Mouse (Mus musculus) liver, adult (tissue): Measurements from ENCODE around the gene Scgb3a1.

ENCODE experiments used
- GATA4 ChIP-seq: IDR thresholded peaks from 2 replicates; pipeline ENCODE4 v1.6.1; 2014; ENCODE audit warnings: mild to moderate bottlenecking, low read length; ENCODE audit not compliant: insufficient replicate concordance

Scgb3a1 gene

DNA sequence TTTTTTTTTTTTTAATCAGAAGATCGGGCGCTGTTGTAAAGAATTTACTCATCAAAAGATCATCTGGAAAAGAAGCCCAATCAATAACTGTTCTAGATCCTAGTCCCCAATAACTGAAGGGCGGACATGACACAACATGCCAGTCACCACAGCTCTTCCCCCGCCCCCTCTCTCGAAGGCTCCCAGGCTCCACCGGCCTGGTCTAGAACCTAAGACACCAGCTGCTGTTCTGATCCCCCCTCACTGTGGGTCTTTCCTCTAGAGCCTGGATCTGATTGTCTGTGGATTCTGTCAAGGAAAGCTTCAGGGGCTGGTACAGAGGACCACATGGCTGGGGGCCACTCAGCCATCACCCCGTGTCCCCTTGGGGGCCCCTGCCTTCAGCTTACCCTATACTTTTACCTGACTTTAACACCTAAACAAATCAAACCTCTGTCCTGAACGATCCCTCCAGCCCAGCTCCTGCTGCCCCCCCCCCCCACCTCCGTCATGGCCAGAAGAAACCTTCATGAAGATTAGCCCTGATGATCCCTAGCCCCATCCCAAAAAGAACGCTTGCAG, 11.6 kb upstream of the Scgb3a1 start:
- TF ChIP-seq GATA4 = no peak

DNA sequence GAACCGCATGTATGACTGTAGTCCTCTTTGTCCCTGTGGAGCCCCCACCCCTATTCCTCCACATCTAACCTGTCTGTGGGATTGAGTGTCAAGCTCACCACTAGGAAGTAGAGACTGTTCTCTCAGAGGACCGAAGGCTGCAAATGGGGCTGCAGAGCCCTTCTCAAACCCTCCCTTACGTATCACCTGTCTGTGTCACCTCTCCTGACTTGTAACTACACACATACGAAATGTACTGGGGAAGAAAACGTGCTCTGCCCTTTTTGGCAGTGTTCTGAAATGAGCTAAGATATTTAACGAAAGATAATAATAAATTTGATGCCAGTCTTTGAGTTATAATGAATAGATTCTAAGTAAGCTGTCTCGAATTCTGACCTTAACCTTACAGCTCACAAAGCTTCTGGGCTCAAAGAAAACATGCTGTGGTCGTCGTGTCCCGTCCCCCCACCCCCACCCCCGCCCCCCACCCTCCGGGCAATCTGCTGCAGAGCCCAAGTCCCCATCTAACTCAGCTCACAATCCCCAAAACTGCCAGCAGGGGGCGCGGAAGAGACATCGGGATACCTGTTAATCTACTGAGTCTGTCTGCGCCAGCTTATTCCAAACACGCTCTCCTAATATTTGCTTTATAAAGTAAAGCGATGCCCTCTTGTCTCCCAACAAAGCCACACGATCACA, 10.9 kb upstream of the Scgb3a1 start:
- TF ChIP-seq GATA4 = no peak

DNA sequence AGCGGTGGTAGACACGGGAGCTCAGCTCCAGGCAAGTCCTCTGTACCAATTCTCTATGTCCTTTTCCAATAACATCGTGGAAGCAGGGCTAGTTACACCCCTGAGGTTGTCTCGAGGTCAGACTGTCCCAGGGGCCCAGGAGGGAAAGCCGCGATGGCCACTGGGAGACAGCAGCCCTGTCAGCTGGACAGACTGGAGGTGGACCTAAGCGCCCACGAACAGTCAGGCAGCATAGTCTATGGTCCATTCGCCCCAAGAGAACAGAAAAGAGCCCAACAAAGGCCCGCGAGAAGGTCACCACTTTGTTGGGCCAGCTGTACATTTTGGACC, 10.4 kb upstream of the Scgb3a1 start:
- TF ChIP-seq GATA4 = no peak

- no peak for TF ChIP-seq GATA4
Observed at GRCm38 (mm10) chr11:49654651-49655050, 8.8 kb upstream of the Scgb3a1 start.

DNA sequence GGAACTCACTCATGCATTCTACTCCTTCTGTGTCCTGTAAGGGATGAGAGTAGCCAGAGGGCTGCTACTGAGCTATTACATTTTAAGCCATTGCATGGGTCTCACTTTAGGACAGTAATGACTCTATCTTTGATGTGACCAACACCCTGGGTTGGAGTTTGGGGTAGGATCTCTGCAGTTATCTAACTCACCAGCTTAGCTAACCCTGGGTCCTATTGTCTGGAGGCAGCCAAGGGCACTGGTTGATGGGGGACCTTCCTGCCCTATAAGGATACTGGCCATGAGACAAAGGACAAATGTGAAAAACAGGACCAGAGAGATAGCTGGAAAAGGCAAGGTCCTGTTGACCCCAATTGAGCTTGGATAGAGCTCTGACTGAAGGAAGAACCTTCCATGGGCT, 7.9 kb upstream of the Scgb3a1 start:
- TF ChIP-seq GATA4 = no peak

DNA sequence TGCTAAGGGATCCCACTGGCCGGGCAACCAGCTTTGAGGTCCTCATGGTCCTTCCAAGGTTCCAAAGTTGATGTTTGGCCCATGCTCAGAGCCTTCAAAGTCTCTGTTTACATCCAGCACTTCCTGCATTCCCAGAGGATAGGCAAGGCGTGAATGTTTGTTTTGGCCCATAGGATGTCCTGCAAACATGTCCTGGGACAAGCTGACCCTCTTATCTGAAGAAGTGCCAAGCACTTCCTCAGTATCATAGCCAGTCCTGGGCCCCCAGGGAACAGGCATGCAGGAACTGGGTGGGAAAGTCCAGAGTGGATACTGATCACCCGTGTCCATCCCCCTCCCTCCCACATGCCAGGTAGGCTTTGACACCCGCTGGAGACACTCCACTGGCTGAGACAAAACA, 5.3 kb upstream of the Scgb3a1 start:
- peak; percentile 34; the same call in 1 of the 2 replicates for TF ChIP-seq GATA4

GRCm38 (mm10) chr11:49658791-49659469, 4.5 kb upstream of the Scgb3a1 start:
- no peak for TF ChIP-seq GATA4

DNA sequence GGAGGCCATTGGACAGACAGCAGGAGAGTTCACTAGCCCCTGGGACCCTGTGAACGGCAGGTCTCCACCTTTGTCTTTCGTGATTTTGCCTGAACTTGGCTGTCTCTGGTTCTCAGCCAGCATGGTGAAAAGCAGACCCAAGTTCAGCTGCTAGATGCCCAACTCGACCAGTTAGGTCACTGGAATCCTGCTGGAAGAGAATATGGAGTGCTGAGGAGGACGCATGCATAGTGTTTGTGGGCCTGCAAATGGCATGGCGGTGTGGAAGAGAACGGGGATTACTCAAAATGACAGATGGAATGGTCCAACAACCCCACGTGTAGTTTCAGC, 4.0 kb upstream of the Scgb3a1 start:
- no peak for TF ChIP-seq GATA4

GRCm38 (mm10) chr11:49662292-49662780, 1.1 kb upstream of the Scgb3a1 start:
- TF ChIP-seq GATA4 = no peak

- no peak for TF ChIP-seq GATA4
Observed at GRCm38 (mm10) chr11:49664262-49665140, 1.1 kb downstream of the Scgb3a1 start.

DNA sequence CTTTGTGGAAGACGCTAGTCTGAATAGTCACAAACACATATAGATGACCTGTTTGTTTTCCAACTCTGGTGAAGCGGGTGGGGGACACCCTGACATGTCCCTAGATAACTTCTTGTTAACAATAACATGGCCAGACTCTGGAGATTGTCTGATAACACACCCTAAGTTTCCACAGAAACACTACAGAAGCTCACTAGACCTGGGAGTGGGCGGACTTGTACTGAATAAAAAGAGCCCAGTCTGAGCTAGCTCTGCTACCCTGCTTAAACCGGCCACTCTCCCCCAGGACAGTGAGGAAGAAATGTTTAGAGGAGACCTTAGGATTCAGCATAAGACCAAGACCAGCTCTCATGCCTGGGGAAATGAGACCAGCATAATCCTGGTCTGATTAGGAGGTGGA, 2.1 kb downstream of the Scgb3a1 start:
- TF ChIP-seq GATA4 = no peak

GRCm38 (mm10) chr11:49673433-49673832, 10.0 kb downstream of the Scgb3a1 start:
- no peak for TF ChIP-seq GATA4

GRCm38 (mm10) chr11:49684237-49684973, 21.0 kb downstream of the Scgb3a1 start:
- no peak for TF ChIP-seq GATA4

DNA sequence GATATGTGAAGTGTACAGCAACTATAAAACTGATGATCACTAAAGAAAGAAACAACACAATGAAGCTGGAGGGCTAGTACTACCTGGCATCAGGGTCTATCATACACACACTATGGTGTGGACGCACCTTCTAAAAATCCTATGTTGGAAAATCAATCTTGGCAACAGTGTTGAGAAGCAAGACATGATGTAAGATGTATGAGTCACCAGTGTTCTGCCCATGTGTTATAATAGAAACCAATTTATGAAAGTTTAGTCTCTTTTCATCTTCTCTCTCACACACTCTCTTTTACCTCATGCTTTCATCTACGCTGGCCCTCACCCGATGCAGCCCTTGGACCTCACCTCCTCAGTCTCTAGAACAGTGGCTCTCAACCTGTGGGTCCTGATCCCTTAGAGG, 31.6 kb downstream of the Scgb3a1 start:
- TF ChIP-seq GATA4 = no peak

DNA sequence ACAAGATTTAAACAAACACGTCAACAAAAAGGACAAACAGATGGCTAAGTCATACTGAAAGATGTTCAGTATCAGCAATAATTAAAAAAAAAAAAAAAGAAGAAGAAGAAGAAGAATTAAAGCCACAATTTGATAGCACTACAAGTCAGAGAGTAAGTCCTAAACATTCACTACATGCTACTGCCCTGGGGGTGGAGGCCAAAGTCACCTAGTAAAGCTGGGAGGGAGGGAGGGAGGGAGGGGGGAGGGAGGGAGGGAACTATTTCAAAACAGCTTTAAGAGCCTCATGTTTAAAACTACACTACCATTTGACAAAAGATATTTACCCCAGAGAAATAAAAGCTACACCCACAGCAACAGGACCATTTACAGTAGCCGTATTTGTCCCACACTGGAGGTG, 32.3 kb downstream of the Scgb3a1 start:
- no peak for TF ChIP-seq GATA4

DNA sequence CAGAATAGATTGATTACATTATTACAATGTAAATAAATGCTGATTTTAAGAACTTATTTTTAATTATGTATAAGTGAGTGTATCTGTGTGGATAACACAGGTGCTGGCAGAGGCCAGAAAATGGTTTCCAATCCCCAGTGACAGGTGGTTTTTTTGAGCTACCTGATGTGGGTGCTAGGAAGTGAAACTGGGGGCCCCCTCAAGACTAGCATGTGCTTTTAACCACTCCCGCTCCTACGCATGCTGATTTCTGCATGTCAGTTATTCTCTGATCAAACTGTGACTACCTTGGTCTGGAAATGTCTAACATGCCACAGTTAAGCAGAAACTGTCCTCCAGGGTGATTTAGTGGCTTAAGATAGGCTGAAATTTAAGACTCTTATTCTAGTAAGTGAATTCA, 33.1 kb downstream of the Scgb3a1 start:
- TF ChIP-seq GATA4 = no peak

DNA sequence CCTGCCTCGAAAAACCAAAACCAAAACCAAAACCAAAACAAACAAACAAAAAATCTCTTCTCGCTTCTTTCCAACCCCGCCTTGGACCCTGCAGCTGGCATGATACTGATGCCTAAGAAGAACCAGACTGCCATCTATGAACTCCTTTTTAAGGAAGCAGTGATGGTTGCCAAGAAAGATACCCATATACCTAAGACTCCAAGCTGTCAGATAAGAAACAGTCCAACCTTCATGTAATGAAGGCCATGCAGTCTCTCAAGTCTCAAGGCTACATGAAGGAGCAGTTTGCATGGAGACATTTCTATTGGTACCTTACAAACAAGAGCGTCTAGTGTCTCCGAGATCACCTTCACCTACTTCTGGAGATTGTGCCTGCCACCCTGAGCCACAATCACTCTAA, 34.4 kb downstream of the Scgb3a1 start:
- TF ChIP-seq GATA4 = no peak
